Mouse (Mus musculus) ES-Bruce4 (cell line): ENCODE measurements at regions not wholly inside any gene's neighbourhood (a gene's known extent, or its start where the extent isn't known, plus 50 kb on each side); places are given as distances from the start of the nearest gene placed in this dataset.
A peak's percentile ranks its signal among the peaks of the same experiment; 100 is the strongest.

Experiments
- H3K27ac ChIP-seq: 2 replicates; pipeline ENCODE4 v1.5.1; 2012; ENCODE audit warnings: low read length, inconsistent platforms; ENCODE audit not compliant: insufficient read depth
- H3K27me3 ChIP-seq: 2 replicates; pipeline ENCODE4 v1.6.1; 2012; ENCODE audit warnings: mild to moderate bottlenecking, low read length, inconsistent platforms; ENCODE audit not compliant: control insufficient read depth, poor library complexity, insufficient read depth, severe bottlenecking
- H3K36me3 ChIP-seq: 2 replicates; pipeline ENCODE4 v1.6.1; 2012; ENCODE audit warnings: inconsistent platforms, mild to moderate bottlenecking, low read length, moderate library complexity; ENCODE audit not compliant: control insufficient read depth, poor library complexity, insufficient read depth, severe bottlenecking
- H3K4me1 ChIP-seq: one replicate; pipeline ENCODE4 v1.8.1; 2011; ENCODE audit warnings: low read length; ENCODE audit not compliant: control insufficient read depth, insufficient read depth
- H3K4me3 ChIP-seq: 2 replicates; pipeline ENCODE4 v1.5.1; 2011; ENCODE audit warnings: low read depth, mild to moderate bottlenecking, low read length
- H3K9ac ChIP-seq: 2 replicates; pipeline ENCODE4 v1.6.1; 2012; ENCODE audit warnings: low read depth, mild to moderate bottlenecking, inconsistent platforms; ENCODE audit not compliant: poor library complexity, severe bottlenecking
- H3K9me3 ChIP-seq: replicated peaks from 2 replicates; pipeline ENCODE4 v1.6.1; 2012; ENCODE audit warnings: mild to moderate bottlenecking, low read length, inconsistent platforms; ENCODE audit not compliant: control insufficient read depth, poor library complexity, insufficient read depth, severe bottlenecking
- CTCF ChIP-seq: IDR thresholded peaks from one replicate; pipeline ENCODE4 v1.8.1; 2011; ENCODE audit warnings: low read depth, low read length
- EP300 ChIP-seq: IDR thresholded peaks from 2 replicates; pipeline ENCODE4 v1.6.1; 2011; ENCODE audit warnings: low read depth, low read length; ENCODE audit not compliant: insufficient read depth
- POLR2A ChIP-seq: IDR thresholded peaks from one replicate; pipeline ENCODE4 v1.8.1; 2011; ENCODE audit warnings: low read length; ENCODE audit not compliant: insufficient read depth

DNA sequence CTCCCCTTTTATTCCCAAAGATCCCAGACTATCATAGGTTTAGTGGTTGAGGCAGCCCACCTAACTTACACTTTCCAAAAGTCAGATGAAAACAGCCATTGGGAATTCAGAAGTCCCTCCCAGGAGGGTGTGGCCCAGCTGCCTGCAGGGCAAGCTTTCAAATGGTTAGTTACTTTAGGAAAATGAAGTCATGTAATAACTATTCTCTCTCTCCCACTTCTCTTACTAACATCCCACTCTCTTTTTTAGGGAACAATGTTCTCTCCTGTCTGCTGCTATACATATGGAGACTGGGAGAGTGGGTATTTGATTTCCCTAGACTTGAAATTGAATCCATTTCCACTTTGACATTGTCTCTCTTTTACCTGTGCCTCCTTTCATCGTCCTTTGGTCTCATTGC, 55.0 kb downstream of the Zfp648 start:
- no peak overlapping the region for H3K9ac ChIP-seq
- no peak overlapping the region for H3K4me3 ChIP-seq
- no peaks in the 10 kb centered on the region for H3K4me1 ChIP-seq
- no peaks in the 10 kb centered on the region for H3K9me3 ChIP-seq
- no peak for TF ChIP-seq EP300
- no peak for TF ChIP-seq POLR2A
- no peak for TF ChIP-seq CTCF
- no peak overlapping the region for H3K27ac ChIP-seq
- no peaks in the 10 kb centered on the region for H3K36me3 ChIP-seq
- H3K27me3 ChIP-seq, result no peaks in the 10 kb centered on the region

DNA sequence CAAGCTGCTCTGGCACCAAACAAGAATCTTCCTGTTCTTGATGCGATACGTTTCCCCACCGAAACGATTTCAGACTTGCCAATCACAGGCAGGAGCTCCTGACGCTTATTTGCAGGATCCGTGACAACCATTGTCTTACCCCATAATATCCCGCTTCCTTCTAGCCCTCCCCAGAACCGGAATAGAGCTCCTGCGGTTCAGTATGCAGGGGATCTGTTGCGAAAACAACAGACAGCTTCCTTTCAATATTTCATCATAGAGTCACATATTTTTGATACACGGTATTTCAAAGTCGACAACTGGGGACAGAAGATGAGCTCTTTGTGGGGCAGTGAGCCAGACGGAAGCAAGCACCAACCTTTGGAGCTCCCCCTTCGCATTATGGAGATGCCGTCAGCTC, 55.8 kb downstream of the Zfp648 start:
- H3K9me3 ChIP-seq, result no peaks in the 10 kb centered on the region
- H3K36me3 ChIP-seq, result no peaks in the 10 kb centered on the region
- no peak overlapping the region for H3K27ac ChIP-seq
- no peak overlapping the region for H3K4me3 ChIP-seq
- TF ChIP-seq POLR2A (no peak), CTCF (no peak), EP300 (no peak)
- H3K4me1 ChIP-seq, result no peaks in the 10 kb centered on the region
- H3K27me3 ChIP-seq, result no peaks in the 10 kb centered on the region
- H3K9ac ChIP-seq, result no peak overlapping the region

GRCm38 (mm10) chr1:154258511-154258910, 57.5 kb downstream of the Zfp648 start:
- Histone ChIP-seq H3K4me3 (no peak overlapping the region), H3K27ac (no peak overlapping the region), H3K4me1 (no peaks in the 10 kb centered on the region), H3K36me3 (no peaks in the 10 kb centered on the region), H3K9ac (no peak overlapping the region), H3K27me3 (no peaks in the 10 kb centered on the region; the same call in 1 of the 2 replicates), H3K9me3 (no peaks in the 10 kb centered on the region)
- no peak for TF ChIP-seq POLR2A
- no peak for TF ChIP-seq EP300
- no peak for TF ChIP-seq CTCF

DNA sequence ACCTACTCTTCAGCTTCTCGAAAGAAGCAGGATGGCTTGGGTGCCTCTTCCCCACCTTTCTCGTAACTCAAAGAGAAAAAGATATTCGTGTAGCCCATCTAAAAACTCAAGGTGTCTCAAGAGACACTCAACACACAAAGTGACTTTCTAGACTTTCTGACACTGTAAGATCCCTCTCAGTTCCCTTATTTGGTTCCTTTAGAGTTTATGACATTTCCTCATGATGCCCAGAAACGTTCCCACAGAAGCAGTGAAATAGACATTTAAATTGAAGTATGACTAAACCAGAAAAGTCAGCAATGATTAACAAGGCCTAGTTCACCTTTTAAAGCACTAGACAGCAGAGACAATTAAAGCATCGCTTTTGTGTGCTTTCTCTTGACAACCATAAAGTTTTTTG, 59.4 kb downstream of the Zfp648 start:
- no peaks in the 10 kb centered on the region for H3K9me3 ChIP-seq
- H3K27me3 ChIP-seq, result no peaks in the 10 kb centered on the region; the same call in 1 of the 2 replicates
- no peak overlapping the region for H3K27ac ChIP-seq
- no peaks in the 10 kb centered on the region for H3K36me3 ChIP-seq
- no peak for TF ChIP-seq POLR2A
- no peak for TF ChIP-seq EP300
- TF ChIP-seq CTCF, result no peak
- no peaks in the 10 kb centered on the region for H3K4me1 ChIP-seq
- H3K4me3 ChIP-seq, result no peak overlapping the region
- no peak overlapping the region for H3K9ac ChIP-seq

- no peak overlapping the region for H3K27ac ChIP-seq
- H3K9ac ChIP-seq, result no peak overlapping the region
- H3K4me1 ChIP-seq, result no peaks in the 10 kb centered on the region
- no peaks in the 10 kb centered on the region for H3K36me3 ChIP-seq
- no peaks in the 10 kb centered on the region for H3K27me3 ChIP-seq
- H3K9me3 ChIP-seq, result no peaks in the 10 kb centered on the region
- TF ChIP-seq CTCF, result peak; percentile 97
- no peak for TF ChIP-seq POLR2A
- TF ChIP-seq EP300, result no peak
- H3K4me3 ChIP-seq, result no peak overlapping the region
Observed at GRCm38 (mm10) chr1:154281438-154281837, 80.5 kb downstream of the Zfp648 start.

DNA sequence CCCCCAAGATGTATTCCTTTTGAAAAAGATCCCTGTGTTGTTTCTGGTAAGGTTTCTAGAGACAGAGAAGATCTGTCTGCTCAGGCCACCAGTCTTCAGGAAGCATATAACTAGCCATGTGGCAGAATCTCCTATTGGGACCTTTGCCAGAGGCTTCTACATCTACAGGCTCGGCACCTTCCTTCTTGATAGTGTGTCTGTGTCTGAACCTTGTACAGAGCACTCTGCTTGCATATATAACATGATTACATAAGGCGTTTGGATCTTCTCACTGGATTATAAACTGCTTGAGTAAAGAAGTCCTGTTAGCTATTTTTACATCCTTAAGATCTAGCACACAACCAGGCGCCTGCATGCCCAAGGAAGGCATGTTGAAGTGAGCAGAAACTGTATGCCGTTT, 85.1 kb downstream of the Zfp648 start:
- TF ChIP-seq EP300 (no peak), POLR2A (no peak), CTCF (no peak)
- Histone ChIP-seq H3K27ac (no peak overlapping the region), H3K9me3 (no peaks in the 10 kb centered on the region), H3K4me1 (no peaks in the 10 kb centered on the region), H3K36me3 (no peaks in the 10 kb centered on the region), H3K9ac (no peak overlapping the region), H3K4me3 (no peak overlapping the region), H3K27me3 (no peaks in the 10 kb centered on the region)

DNA sequence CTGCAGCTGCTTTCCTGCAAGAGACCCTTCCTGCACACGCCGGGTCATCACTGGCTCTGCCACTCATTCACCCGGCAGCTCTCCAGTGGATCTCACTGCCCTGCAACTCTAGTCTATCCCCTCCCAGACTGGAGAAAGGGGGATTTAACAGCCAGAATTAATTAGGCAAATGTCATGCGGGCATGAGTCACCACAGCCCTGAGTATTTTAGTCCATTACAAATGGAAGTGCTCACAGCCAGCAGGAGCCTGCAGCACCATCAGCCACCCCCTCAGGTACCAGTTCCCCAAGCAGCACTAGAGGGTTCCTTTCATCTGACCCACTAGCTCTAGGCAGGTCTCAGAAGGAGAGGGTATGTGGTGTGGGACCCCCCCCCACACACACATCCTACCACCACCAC, 91.7 kb downstream of the Zfp648 start:
- Histone ChIP-seq H3K9me3 (peaks cover 12% of the 10 kb centered on the region), H3K27me3 (no peaks in the 10 kb centered on the region), H3K9ac (no peak overlapping the region), H3K27ac (no peak overlapping the region), H3K4me1 (no peaks in the 10 kb centered on the region), H3K36me3 (no peaks in the 10 kb centered on the region), H3K4me3 (no peak overlapping the region)
- TF ChIP-seq EP300 (no peak), CTCF (no peak), POLR2A (no peak)
